Comparison of ENCODE assay signal across 8 mouse cellular contexts in genomic region chr7:19691873-19692865, GRCm38 (mm10). TPM values are rescaled to one million over a fixed set of nuclear protein-coding genes. Genes with fewer than 3 reads are reported as not detected.
DNase-seq lines count a peak whose midpoint lies in the region; ATAC-seq and TF ChIP-seq lines count a peak whose summit lies in the region.

Gene Apoc1 (minus strand): TSS chr7:19692660.

- ATAC-seq in heart, embryonic 11.5 days (replicated peaks; ENCODE audit: insufficient number of reproducible peaks, low FRiP score, low TSS enrichment) = no peak
- no peak for ATAC-seq in liver, embryonic 12.5 days
- ATAC-seq in stomach, postnatal 0 days (ENCODE audit: low FRiP score, low TSS enrichment) = no peak

- H3K4me2 ChIP-seq in heart, embryonic 11.5 days = peak within 1 kb of the TSS; percentile 29
- H3K4me2 ChIP-seq in liver, embryonic 12.5 days = peak within 1 kb of the TSS; percentile 45
- H3K4me2 ChIP-seq in stomach, postnatal 0 days (replicated peaks; ENCODE audit: low read depth) = peak within 1 kb of the TSS; percentile 11; the same call in 1 of the 2 replicates

- H3K4me3 ChIP-seq in heart, embryonic 11.5 days (ENCODE audit: low read depth, low read length) = no peak within 1 kb of the TSS
- no peak within 1 kb of the TSS for H3K4me3 ChIP-seq in thymus, adult 2 months (ENCODE audit: control insufficient read depth, insufficient read depth, low read length)
- peak within 1 kb of the TSS; percentile 18 for H3K4me3 ChIP-seq in liver, embryonic 12.5 days
- no peak within 1 kb of the TSS for H3K4me3 ChIP-seq in stomach, postnatal 0 days (ENCODE audit: low read depth, low read length)

- H3K4me1 ChIP-seq in heart, embryonic 11.5 days (ENCODE audit: control insufficient read depth, insufficient read depth, low read length) = peaks cover 32% of the 10 kb centered on the region
- H3K4me1 ChIP-seq in thymus, adult 2 months (replicated peaks; ENCODE audit: control insufficient read depth, insufficient read depth, low read length) = no peaks in the 10 kb centered on the region
- peaks cover 70% of the 10 kb centered on the region for H3K4me1 ChIP-seq in liver, embryonic 12.5 days
- H3K4me1 ChIP-seq in stomach, postnatal 0 days (replicated peaks; ENCODE audit: control insufficient read depth, insufficient read depth) = no peaks in the 10 kb centered on the region; the same call in 1 of the 2 replicates

- peaks cover 6% of the 10 kb centered on the region for H3K36me3 ChIP-seq in heart, embryonic 11.5 days (ENCODE audit: control insufficient read depth, insufficient read depth, low read length)
- no peaks in the 10 kb centered on the region for H3K36me3 ChIP-seq in thymus, adult 2 months (ENCODE audit: control insufficient read depth, insufficient read depth, low read length)
- peaks cover 14% of the 10 kb centered on the region for H3K36me3 ChIP-seq in liver, embryonic 12.5 days
- H3K36me3 ChIP-seq in stomach, postnatal 0 days (ENCODE audit: control insufficient read depth, insufficient read depth, low read length) = no peaks in the 10 kb centered on the region

- no peak for TF ChIP-seq CTCF in thymus, adult 2 months (IDR thresholded peaks at IDR 0.05; ENCODE audit: borderline replicate concordance, control insufficient read depth, extremely low read depth, insufficient read depth, low read length, poor library complexity)
- no peak for TF ChIP-seq CTCF in stomach, postnatal 0 days (IDR thresholded peaks at IDR 0.05; ENCODE audit: low read depth)

- peak within 1 kb of the TSS; percentile 54 for H3K27ac ChIP-seq in heart, embryonic 11.5 days (ENCODE audit: low read depth, low read length)
- no peak within 1 kb of the TSS for H3K27ac ChIP-seq in thymus, adult 2 months (ENCODE audit: control insufficient read depth, insufficient read depth, low read length)
- H3K27ac ChIP-seq in liver, embryonic 12.5 days = peak within 1 kb of the TSS; percentile 89
- H3K27ac ChIP-seq in stomach, postnatal 0 days (replicated peaks) = peak within 1 kb of the TSS; percentile 45; the same call in 1 of the 2 replicates

- WGBS in heart, embryonic 11.5 days (ENCODE audit: insufficient replicate concordance) = 43% methylated on average over 28 of the region's 28 CpGs
- 93% methylated on average over 28 of the region's 28 CpGs for WGBS in thymus, adult 2 months
- 51% methylated on average over 28 of the region's 28 CpGs for WGBS in liver, embryonic 12.5 days (ENCODE audit: insufficient replicate concordance)
- WGBS in stomach, postnatal 0 days = 55% methylated on average over 27 of the region's 28 CpGs

- no peaks in the 10 kb centered on the region for H3K27me3 ChIP-seq in heart, embryonic 11.5 days (ENCODE audit: control insufficient read depth, insufficient read depth, low read length)
- H3K27me3 ChIP-seq in thymus, adult 2 months (ENCODE audit: control insufficient read depth, insufficient read depth, low read length) = no peaks in the 10 kb centered on the region
- H3K27me3 ChIP-seq in liver, embryonic 12.5 days (replicated peaks) = peaks cover under 1% of the 10 kb centered on the region; the same call in 1 of the 2 replicates
- no peaks in the 10 kb centered on the region for H3K27me3 ChIP-seq in stomach, postnatal 0 days (ENCODE audit: control insufficient read depth, insufficient read depth, low read length)

- intact Hi-C loops in heart, postnatal 25 days (cut with DNase I) = no loop called here

- no peak for DNase-seq in heart, postnatal 25 days (ENCODE audit: low spot score)
- no peak for DNase-seq in thymus, adult 2 months
- DNase-seq in thymus, postnatal 14 days = no peak
- no peak for DNase-seq in stomach, postnatal 0 days (ENCODE audit: low spot score)
- no peak for DNase-seq in left cerebral cortex, adult 11 months (ENCODE audit: low spot score)
- DNase-seq in left cerebral cortex, adult 9 months (ENCODE audit: low spot score in 2 of 2) = no peak

- H3K9me3 ChIP-seq in heart, embryonic 11.5 days (replicated peaks; ENCODE audit: control insufficient read depth, low read length) = no peaks in the 10 kb centered on the region
- H3K9me3 ChIP-seq in liver, embryonic 12.5 days (replicated peaks) = no peaks in the 10 kb centered on the region
- H3K9me3 ChIP-seq in stomach, postnatal 0 days (ENCODE audit: control insufficient read depth, low read length) = no peaks in the 10 kb centered on the region

- no peak for TF ChIP-seq POLR2A in thymus, adult 2 months (IDR thresholded peaks at IDR 0.05; ENCODE audit: control insufficient read depth, extremely low read depth, insufficient read depth, low read length, poor library complexity)

- H3K9ac ChIP-seq in heart, embryonic 11.5 days (ENCODE audit: low read depth, low read length) = no peak within 1 kb of the TSS
- H3K9ac ChIP-seq in liver, embryonic 12.5 days = peak within 1 kb of the TSS; percentile 30; the same call in 1 of the 2 replicates
- no peak within 1 kb of the TSS for H3K9ac ChIP-seq in stomach, postnatal 0 days (ENCODE audit: low read length)

- no peak for TF ChIP-seq EP300 in stomach, postnatal 0 days (optimal IDR thresholded peaks at IDR 0.05)

RNA-seq across cellular contexts. Expression of gene Apoc1, which starts in this region (rescaled TPM):
- 6.9 and 10.8 TPM in 2 replicates for polyA plus RNA-seq in heart, embryonic 11.5 days (2014; fragmentation: Nextera tagmentation; extraction: Ambion mirVana)
- total RNA-seq in heart, postnatal 25 days (2021) = 1 to 10 TPM; 1.4 to 2.2 TPM
- 24.8 and 38.0 TPM in 2 replicates for polyA plus RNA-seq in thymus, adult 2 months (2012; rRNA removed)
- 190 and 197 TPM in 2 replicates for polyA plus RNA-seq in liver, embryonic 12.5 days (2016; fragmentation: Nextera tagmentation; extraction: Ambion mirVana)
- polyA plus RNA-seq in stomach, postnatal 0 days (2015; fragmentation: Nextera tagmentation; extraction: Ambion mirVana) = 79.6 and 88.4 TPM in 2 replicates
